Mouse (Mus musculus) urinary bladder, adult 18-20 months (tissue): ENCODE measurements around the gene Pkn3.
A peak's percentile ranks its signal among the peaks of the same experiment; 100 is the strongest.

ENCODE experiments used
- DNase-seq, 2 experiments: peaks; one replicate each; pipeline ENCODE4 v3.0.0; 2022; ENCODE audit warnings: low spot score in 2 of 2, mixed read lengths in 2 of 2

The Pkn3 gene

GRCm38 (mm10) chr2:30063235-30063634 lies 14.2 kb upstream of the Pkn3 start:
- DNase-seq = no peak

GRCm38 (mm10) chr2:30063791-30064190 lies 13.7 kb upstream of the Pkn3 start:
- DNase-seq = no peak

- no peak for DNase-seq
Measured at GRCm38 (mm10) chr2:30064298-30064697, 13.2 kb upstream of the Pkn3 start.

GRCm38 (mm10) chr2:30066046-30066901 lies 11.2 kb upstream of the Pkn3 start:
- peak; percentile 81 to 93 for DNase-seq

GRCm38 (mm10) chr2:30067031-30067888 lies 10.2 kb upstream of the Pkn3 start:
- DNase-seq = peak in 1 of 2 experiments; percentile 52

- DNase-seq = no peak
Measured at GRCm38 (mm10) chr2:30067962-30068361, 9.5 kb upstream of the Pkn3 start.

- DNase-seq = no peak
Measured at GRCm38 (mm10) chr2:30072875-30073274, 4.6 kb upstream of the Pkn3 start.

- no peak for DNase-seq
Measured at GRCm38 (mm10) chr2:30073285-30073684, 4.2 kb upstream of the Pkn3 start.

GRCm38 (mm10) chr2:30075625-30076024 lies 1.9 kb upstream of the Pkn3 start:
- no peak for DNase-seq

- no peak for DNase-seq
Measured at GRCm38 (mm10) chr2:30076439-30076838, 1.0 kb upstream of the Pkn3 start.

GRCm38 (mm10) chr2:30076959-30077358 lies 525 bp upstream of the Pkn3 start:
- DNase-seq = no peak

- no peak for DNase-seq
Measured at GRCm38 (mm10) chr2:30078349-30078712, 847 bp downstream of the Pkn3 start.

GRCm38 (mm10) chr2:30078760-30079159 lies 1.3 kb downstream of the Pkn3 start:
- no peak for DNase-seq

GRCm38 (mm10) chr2:30080181-30080800 lies 2.8 kb downstream of the Pkn3 start:
- no peak for DNase-seq

GRCm38 (mm10) chr2:30084113-30084512 lies 6.6 kb downstream of the Pkn3 start:
- no peak for DNase-seq

- no peak for DNase-seq
Measured at GRCm38 (mm10) chr2:30084632-30085031, 7.1 kb downstream of the Pkn3 start.

GRCm38 (mm10) chr2:30087310-30087709 lies 9.8 kb downstream of the Pkn3 start:
- no peak for DNase-seq

GRCm38 (mm10) chr2:30091521-30091920 lies 14.0 kb downstream of the Pkn3 start:
- no peak for DNase-seq

- no peak for DNase-seq
Measured at GRCm38 (mm10) chr2:30092280-30092918, 14.9 kb downstream of the Pkn3 start.

GRCm38 (mm10) chr2:30093471-30094207 lies 16.2 kb downstream of the Pkn3 start, which contains the start of gene Zdhhc12:
TSS of gene Zdhhc12 (minus strand) at chr2:30093648.
- DNase-seq = peak; percentile 92 to 96

- DNase-seq = no peak
Measured at GRCm38 (mm10) chr2:30094208-30094588, 16.7 kb downstream of the Pkn3 start.
